Mouse (Mus musculus): ENCODE results near the gene Cd34.

- TF ChIP-seq CHD2 (IDR thresholded peaks at IDR 0.05; ENCODE audit: low read length) = no peak
- TF ChIP-seq GATA1 (IDR thresholded peaks at IDR 0.05; ENCODE audit: low read depth, low read length) = no peak
- no peak for TF ChIP-seq SMC3 (IDR thresholded peaks at IDR 0.05; ENCODE audit: low read depth, low read length)
- no peak for TF ChIP-seq POLR2A (IDR thresholded peaks at IDR 0.05; ENCODE audit: control insufficient read depth in 1 of 2, insufficient read depth in 1 of 2, low read depth in 1 of 2, low read length in 2 of 2, poor library complexity in 1 of 2)
- no peak for TF ChIP-seq EP300 (IDR thresholded peaks at IDR 0.05; ENCODE audit: low read depth in 1 of 2, low read length in 2 of 2)
- TF ChIP-seq MAZ (IDR thresholded peaks at IDR 0.05; ENCODE audit: low read depth, low read length) = no peak
- TF ChIP-seq GABPA (IDR thresholded peaks at IDR 0.05; ENCODE audit: low read depth, low read length) = no peak
- TF ChIP-seq POLR2AphosphoS2 (IDR thresholded peaks at IDR 0.05; ENCODE audit: low read length) = no peak
- no peak for TF ChIP-seq MXI1 (IDR thresholded peaks at IDR 0.05; ENCODE audit: low read depth, low read length)
- no peak for TF ChIP-seq HCFC1 (IDR thresholded peaks at IDR 0.05; ENCODE audit: low read depth, low read length)
Measured at GRCm38 (mm10) chr1:194938715-194939114, at the start of gene Cd34.

Data from MEL (cell line).